Mouse (Mus musculus) hindbrain, postnatal 0 days (tissue): ENCODE measurements around the gene Gm8251. TPM values are rescaled to one million over a fixed set of nuclear protein-coding genes. Genes with fewer than 3 reads are reported as not detected.
A peak's percentile ranks its signal among the peaks of the same experiment; 100 is the strongest.

Experiments
- ATAC-seq: fragments of 200-750 bp; cut with Nextera tagmentation; 2 replicates; pipeline ENCODE4 v1.8.0; 2017; ENCODE audit warnings: mild to moderate bottlenecking, moderate TSS enrichment, moderate library complexity
- DNase-seq: peaks from one replicate; pipeline ENCODE4 v3.0.0-alpha.2; 2015; ENCODE audit warnings: low spot score
- H3K27ac ChIP-seq: fragments of 300-500 bp; sonication (generic); 2 replicates; pipeline ENCODE4 v1.5.1; 2014; ENCODE audit warnings: mild to moderate bottlenecking
- H3K27me3 ChIP-seq: fragments of 300-500 bp; sonication (generic); 2 replicates; pipeline ENCODE4 v1.6.1; 2014; ENCODE audit warnings: low read length, mixed read lengths; ENCODE audit not compliant: insufficient read depth
- H3K36me3 ChIP-seq: fragments of 300-500 bp; sonication (generic); 2 replicates; pipeline ENCODE4 v1.6.1; 2014; ENCODE audit warnings: low read length, mixed read lengths; ENCODE audit not compliant: insufficient read depth
- H3K4me1 ChIP-seq: fragments of 300-500 bp; sonication (generic); 2 replicates; pipeline ENCODE4 v1.6.1; 2014; ENCODE audit warnings: antibody characterized with exemption, low read length, mixed read lengths; ENCODE audit not compliant: insufficient read depth
- H3K4me2 ChIP-seq: fragments of 300-500 bp; sonication (generic); 2 replicates; pipeline ENCODE4 v1.6.1; 2014; ENCODE audit warnings: low read depth, mild to moderate bottlenecking, low read length, moderate library complexity, mixed read lengths
- H3K4me3 ChIP-seq: fragments of 300-500 bp; sonication (generic); 2 replicates; pipeline ENCODE4 v1.5.1; 2014; ENCODE audit warnings: low read length
- H3K9ac ChIP-seq: fragments of 300-500 bp; sonication (generic); replicated peaks from 2 replicates; pipeline ENCODE4 v1.6.1; 2014; ENCODE audit warnings: mild to moderate bottlenecking, low read length, moderate library complexity, mixed read lengths
- H3K9me3 ChIP-seq: fragments of 300-500 bp; sonication (generic); 2 replicates; pipeline ENCODE4 v1.6.1; 2016; ENCODE audit warnings: low read length, mixed read lengths
- CTCF ChIP-seq: IDR thresholded peaks from 2 replicates; pipeline ENCODE4 v1.5.1; 2016; ENCODE audit warnings: antibody characterized with exemption, control low read depth, low read depth
- WGBS: fragments of 180-500 bp; shearing (Covaris S2); extraction: QIAGEN DNeasy Blood & Tissue Kit; methylation state at CpG from one replicate; pipeline ENCODE4 v1.1.7; 2014; 5-methylcytosine and 5-hydroxymethylcytosine counted together
- polyA plus RNA-seq: library from polyadenylated mRNA; unstranded; fragments of >200 nt; fragmentation: Nextera tagmentation; extraction: Ambion mirVana; gene quantifications from 2 replicates; pipeline ENCODE4 v1.2.1, GENCODE M21; 2015
- total RNA-seq: library from RNA; depleted of rRNA; stranded (reverse); fragments of >200 nt; gene quantifications from 2 replicates; pipeline ENCODE4 v1.2.3, GENCODE M21; 2014; rRNA removed

Gm8251 gene
- total RNA-seq (0.04 TPM in 1 of 2 replicates, not detected in the other), polyA plus RNA-seq (0.03 and 0.05 TPM in 2 replicates)

GRCm38 (mm10) chr1:44061836-44062235 lies at the start of gene Gm8251:
Gene Gm8251 (minus strand): TSS chr1:44061936.
- no peak for TF ChIP-seq CTCF
- no peak within 1 kb of the TSS for H3K4me2 ChIP-seq
- DNase-seq (no peak), ATAC-seq (no peak)
- no peak within 1 kb of the TSS for H3K9ac ChIP-seq
- H3K36me3 ChIP-seq, result no peaks in the 10 kb centered on the region
- no peak within 1 kb of the TSS for H3K4me3 ChIP-seq
- no peaks in the 10 kb centered on the region for H3K4me1 ChIP-seq
- H3K27me3 ChIP-seq, result no peaks in the 10 kb centered on the region
- H3K27ac ChIP-seq, result no peak within 1 kb of the TSS
- H3K9me3 ChIP-seq, result no peaks in the 10 kb centered on the region
- 93% methylated on average over 2 of the region's 2 CpGs for WGBS

- Histone ChIP-seq H3K4me2 (peak overlapping the region; percentile 66), H3K36me3 (peaks cover 10% of the 10 kb centered on the region), H3K4me3 (peak overlapping the region; percentile 92), H3K27ac (no peak overlapping the region), H3K4me1 (no peaks in the 10 kb centered on the region), H3K27me3 (no peaks in the 10 kb centered on the region), H3K9ac (0 out of 2 replicates have a peak overlapping the region, but pooled peaks have one; percentile 72), H3K9me3 (no peaks in the 10 kb centered on the region)
- DNase-seq (no peak), ATAC-seq (no peak)
- no peak for TF ChIP-seq CTCF
- 11% methylated on average over 5 of the region's 5 CpGs for WGBS
Measured at GRCm38 (mm10) chr1:44102939-44103338, 41.2 kb upstream of the Gm8251 start.

GRCm38 (mm10) chr1:44102259-44102717 lies 40.6 kb upstream of the Gm8251 start, which contains the start of gene Tex30:
Gene Tex30 (minus strand): TSS chr1:44102441.
- H3K4me1 ChIP-seq, result no peaks in the 10 kb centered on the region
- H3K4me3 ChIP-seq, result peak within 1 kb of the TSS; percentile 92
- no peak for TF ChIP-seq CTCF
- no peaks in the 10 kb centered on the region for H3K27me3 ChIP-seq
- no peaks in the 10 kb centered on the region for H3K9me3 ChIP-seq
- ATAC-seq (peak; percentile 98), DNase-seq (peak; percentile 99)
- peak within 1 kb of the TSS; percentile 66 for H3K4me2 ChIP-seq
- H3K9ac ChIP-seq, result peak within 1 kb of the TSS; percentile 72
- under 1% methylated on average over 54 of the region's 55 CpGs for WGBS
- peak within 1 kb of the TSS; percentile 80 for H3K27ac ChIP-seq
- H3K36me3 ChIP-seq, result peaks cover 10% of the 10 kb centered on the region; the same call in 1 of the 2 replicates

GRCm38 (mm10) chr1:44101448-44102225 lies 39.9 kb upstream of the Gm8251 start:
- H3K9me3 ChIP-seq, result no peaks in the 10 kb centered on the region
- DNase-seq, result peak; percentile 46
- peak overlapping the region; percentile 66 for H3K4me2 ChIP-seq
- no peaks in the 10 kb centered on the region for H3K4me1 ChIP-seq
- peak overlapping the region; percentile 80 for H3K27ac ChIP-seq
- H3K36me3 ChIP-seq, result peaks cover 8% of the 10 kb centered on the region; the same call in 1 of the 2 replicates
- ATAC-seq, result peak; percentile 82
- WGBS, result under 1% methylated on average over 55 of the region's 55 CpGs
- peak overlapping the region; percentile 92 for H3K4me3 ChIP-seq
- no peaks in the 10 kb centered on the region for H3K27me3 ChIP-seq
- H3K9ac ChIP-seq, result peak overlapping the region; percentile 72
- TF ChIP-seq CTCF, result no peak

GRCm38 (mm10) chr1:44064625-44065024 lies 2.9 kb upstream of the Gm8251 start:
- ATAC-seq (peak; percentile 49; the same call in 1 of the 2 replicates), DNase-seq (peak; percentile 65)
- H3K36me3 ChIP-seq, result no peaks in the 10 kb centered on the region
- H3K4me3 ChIP-seq, result no peak overlapping the region
- H3K27me3 ChIP-seq, result no peaks in the 10 kb centered on the region
- no peaks in the 10 kb centered on the region for H3K4me1 ChIP-seq
- WGBS, result 0% methylated on average over 1 of the region's 1 CpGs
- H3K9me3 ChIP-seq, result no peaks in the 10 kb centered on the region
- H3K9ac ChIP-seq, result no peak overlapping the region
- no peak overlapping the region for H3K4me2 ChIP-seq
- H3K27ac ChIP-seq, result no peak overlapping the region
- TF ChIP-seq CTCF, result peak; percentile 68

GRCm38 (mm10) chr1:44063439-44063838 lies 1.7 kb upstream of the Gm8251 start:
- H3K4me2 ChIP-seq, result no peak overlapping the region
- no peak for TF ChIP-seq CTCF
- ATAC-seq (no peak), DNase-seq (no peak)
- no peaks in the 10 kb centered on the region for H3K4me1 ChIP-seq
- H3K4me3 ChIP-seq, result no peak overlapping the region
- H3K9ac ChIP-seq, result no peak overlapping the region
- H3K27ac ChIP-seq, result no peak overlapping the region
- no peaks in the 10 kb centered on the region for H3K36me3 ChIP-seq
- H3K27me3 ChIP-seq, result no peaks in the 10 kb centered on the region
- H3K9me3 ChIP-seq, result no peaks in the 10 kb centered on the region
- 95% methylated on average over 6 of the region's 6 CpGs for WGBS
